Comparison of ENCODE assay signal across 14 mouse cellular contexts in genomic region chr6:49778109-49778508, GRCm38 (mm10). TPM values are rescaled to one million over a fixed set of nuclear protein-coding genes. Genes with fewer than 3 reads are reported as not detected.
DNase-seq lines count a peak whose midpoint lies in the region; ATAC-seq lines count a peak whose summit lies in the region.
"Had no signal": no experiment of that assay in that cellular context is flagged by ENCODE, and none has a peak within 500 bp of the region (broad histone marks: within the 10 kb centered on the region; RNA-seq: fewer than 3 reads in every experiment).

No protein-coding gene starts in this region.

- no peaks in the 10 kb centered on the region for H3K36me3 ChIP-seq in forebrain, embryonic 16.5 days (ENCODE audit: control insufficient read depth, insufficient read depth)
- no peaks in the 10 kb centered on the region for H3K36me3 ChIP-seq in forebrain, embryonic 14.5 days (ENCODE audit: control insufficient read depth, insufficient read depth, low read length)
- H3K36me3 ChIP-seq in hindbrain, embryonic 15.5 days = no peaks in the 10 kb centered on the region
- no peaks in the 10 kb centered on the region for H3K36me3 ChIP-seq in heart, embryonic 10.5 days
- H3K36me3 ChIP-seq: liver, embryonic 13.5 days had no signal

- 0 out of 2 replicates have a peak overlapping the region, but pooled peaks have one; percentile 4 for H3K27ac ChIP-seq in forebrain, embryonic 16.5 days (ENCODE audit: low read length)
- H3K27ac ChIP-seq in forebrain, embryonic 14.5 days (ENCODE audit: low read depth, low read length) = no peak overlapping the region
- no peak overlapping the region for H3K27ac ChIP-seq in hindbrain, embryonic 15.5 days (replicated peaks)
- no peak overlapping the region for H3K27ac ChIP-seq in heart, embryonic 10.5 days
- H3K27ac ChIP-seq: liver, embryonic 13.5 days had no signal

- no peak overlapping the region for H3K4me2 ChIP-seq in forebrain, embryonic 16.5 days (ENCODE audit: low read length)
- no peak overlapping the region for H3K4me2 ChIP-seq in forebrain, embryonic 14.5 days (ENCODE audit: low read length)
- H3K4me2 ChIP-seq in hindbrain, embryonic 15.5 days = no peak overlapping the region
- H3K4me2 ChIP-seq: liver, embryonic 13.5 days had no signal

- H3K4me1 ChIP-seq in forebrain, embryonic 16.5 days (replicated peaks; ENCODE audit: control insufficient read depth, insufficient read depth, low read length) = peaks cover 17% of the 10 kb centered on the region
- peaks cover 15% of the 10 kb centered on the region for H3K4me1 ChIP-seq in forebrain, embryonic 14.5 days (ENCODE audit: control insufficient read depth, insufficient read depth, low read length)
- peaks cover 14% of the 10 kb centered on the region for H3K4me1 ChIP-seq in hindbrain, embryonic 15.5 days (replicated peaks)
- peaks cover 4% of the 10 kb centered on the region; the same call in 1 of the 2 replicates for H3K4me1 ChIP-seq in heart, embryonic 10.5 days
- H3K4me1 ChIP-seq: liver, embryonic 13.5 days had no signal

- WGBS in forebrain, embryonic 16.5 days = 82% methylated on average over 13 of the region's 13 CpGs
- WGBS in forebrain, embryonic 14.5 days = 74% methylated on average over 13 of the region's 13 CpGs
- WGBS in hindbrain, embryonic 15.5 days = 60% methylated on average over 13 of the region's 13 CpGs
- 75% methylated on average over 13 of the region's 13 CpGs for WGBS in heart, embryonic 10.5 days

- no peaks in the 10 kb centered on the region for H3K27me3 ChIP-seq in forebrain, embryonic 16.5 days (replicated peaks; ENCODE audit: control insufficient read depth, insufficient read depth, low read length)
- no peaks in the 10 kb centered on the region for H3K27me3 ChIP-seq in forebrain, embryonic 14.5 days (replicated peaks; ENCODE audit: control insufficient read depth, insufficient read depth, low read length)
- H3K27me3 ChIP-seq in hindbrain, embryonic 15.5 days = no peaks in the 10 kb centered on the region
- no peaks in the 10 kb centered on the region for H3K27me3 ChIP-seq in heart, embryonic 10.5 days (ENCODE audit: insufficient read depth, poor library complexity, severe bottlenecking)
- H3K27me3 ChIP-seq: liver, embryonic 13.5 days had no signal

- no peak for ATAC-seq in forebrain, embryonic 16.5 days
- no peak for ATAC-seq in forebrain, embryonic 14.5 days
- 0 out of 2 replicates have a peak, but pooled peaks have one; percentile 28 for ATAC-seq in hindbrain, embryonic 15.5 days (ENCODE audit: low FRiP score, low read depth)

- H3K4me3 ChIP-seq in forebrain, embryonic 16.5 days (replicated peaks; ENCODE audit: low read length) = no peak overlapping the region
- no peak overlapping the region for H3K4me3 ChIP-seq in forebrain, embryonic 14.5 days (ENCODE audit: low read depth, low read length)
- H3K4me3 ChIP-seq in hindbrain, embryonic 15.5 days = no peak overlapping the region
- no peak overlapping the region for H3K4me3 ChIP-seq in heart, embryonic 10.5 days
- H3K4me3 ChIP-seq: liver, embryonic 13.5 days had no signal

- H3K9ac ChIP-seq in forebrain, embryonic 16.5 days (replicated peaks; ENCODE audit: low read depth, low read length) = 0 out of 2 replicates have a peak overlapping the region, but pooled peaks have one; percentile 18
- H3K9ac ChIP-seq in forebrain, embryonic 14.5 days (ENCODE audit: low read length) = no peak overlapping the region
- H3K9ac ChIP-seq in hindbrain, embryonic 15.5 days = no peak overlapping the region
- H3K9ac ChIP-seq: liver, embryonic 13.5 days had no signal

- DNase-seq in forebrain, embryonic 14.5 days (ENCODE audit: low spot score) = no peak
- DNase-seq in thymus, postnatal 4 days = peak; percentile 24
- no peak for DNase-seq in thymus, postnatal 0 days (ENCODE audit: low spot score)
- DNase-seq in ovary, postnatal 10 days (ENCODE audit: low spot score) = no peak
- no peak for DNase-seq in ovary, postnatal 14 days (ENCODE audit: low spot score)
- DNase-seq in heart, embryonic 10.5 days (ENCODE audit: low spot score) = no peak
- DNase-seq: heart, postnatal 14 days; kidney, postnatal 14 days; liver, embryonic 13.5 days; spleen, adult 18-20 months; thymus, adult 2 months had no signal

- no peaks in the 10 kb centered on the region for H3K9me3 ChIP-seq in forebrain, embryonic 16.5 days (ENCODE audit: control insufficient read depth, low read length)
- no peaks in the 10 kb centered on the region for H3K9me3 ChIP-seq in forebrain, embryonic 14.5 days (replicated peaks; ENCODE audit: control insufficient read depth, low read length)
- H3K9me3 ChIP-seq in hindbrain, embryonic 15.5 days = no peaks in the 10 kb centered on the region
- H3K9me3 ChIP-seq in heart, embryonic 10.5 days = no peaks in the 10 kb centered on the region
- H3K9me3 ChIP-seq: liver, embryonic 13.5 days had no signal

RNA-seq across cellular contexts. Expression of gene Npy, which starts 44.4 kb away (rescaled TPM):
- polyA plus RNA-seq in forebrain, embryonic 16.5 days (2015; fragmentation: Nextera tagmentation; extraction: Ambion mirVana) = 165 TPM in 2 replicates
- 107 and 115 TPM in 2 replicates for polyA plus RNA-seq in forebrain, embryonic 14.5 days (2014; fragmentation: Nextera tagmentation; extraction: Ambion mirVana)
- polyA plus RNA-seq in thymus, postnatal 0 days (2015; fragmentation: Nextera tagmentation; extraction: Ambion mirVana) = 3.1 and 4.1 TPM in 2 replicates
- polyA plus RNA-seq in hindbrain, embryonic 15.5 days (2015; fragmentation: Nextera tagmentation; extraction: Ambion mirVana) = 169 and 174 TPM in 2 replicates
- 0.43 and 0.92 TPM in 2 replicates for polyA plus RNA-seq in heart, embryonic 10.5 days (2016; fragmentation: Nextera tagmentation; extraction: Ambion mirVana)
- polyA plus RNA-seq: C2C12 had no signal

Comparison
In these comparisons a context has a peak if more than half of its experiments do, and no peak if none do; other contexts are left out.
1. RNA of gene Npy, which starts 44.4 kb away (polyA plus RNA-seq): 169 to 174 TPM in hindbrain, embryonic 15.5 days, 165 TPM in forebrain, embryonic 16.5 days and 107 to 115 TPM in forebrain, embryonic 14.5 days; 3.1 to 4.1 TPM in thymus, postnatal 0 days and 0.43 to 0.92 TPM in heart, embryonic 10.5 days; every median in the first group is over 10 times any median in the second.